Mouse (Mus musculus) Muller cell, postnatal 12 days (primary cell): Measurements from ENCODE around the gene 1600012H06Rik.
"Not testable (repeated sequence)": the region's sequence is repeated elsewhere in the genome, so short reads cannot be mapped to it uniquely, and the experiment has no call there.

Source experiments
- DNase-seq: peaks from one replicate; pipeline ENCODE4 v3.0.0-alpha.2; 2015; ENCODE audit errors: inconsistent ontology term

Gene 1600012H06Rik

GRCm38 (mm10) chr17:14943009-14943728, at the start of gene 1600012H06Rik, which contains the start of gene Wdr27:
Gene 1600012H06Rik, plus strand, starts transcription at chr17:14943184.
Gene Wdr27, minus strand, starts transcription at chr17:14943158.
- DNase-seq: peak; percentile 98

DNA sequence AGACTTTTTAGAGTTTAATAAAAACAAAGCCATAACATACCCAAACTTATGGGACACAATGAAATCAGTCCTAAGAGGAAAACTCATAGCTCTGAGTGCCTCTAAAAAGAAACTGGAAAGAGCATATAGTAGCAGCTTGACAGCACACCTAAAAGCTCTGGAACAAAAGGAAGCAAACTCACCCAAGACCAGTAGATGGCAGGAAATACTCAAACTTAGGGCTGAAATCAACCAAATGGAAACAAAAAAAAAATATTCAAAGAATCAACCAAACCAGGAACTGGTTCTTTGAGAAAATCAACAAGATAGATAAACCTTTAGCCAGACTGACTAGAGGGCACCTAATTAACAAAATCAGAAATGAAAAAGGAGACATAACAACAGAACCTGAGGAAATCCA, 47.9 kb upstream of the 1600012H06Rik start:
- DNase-seq: not testable (repeated sequence)

- no peak for DNase-seq
Observed at GRCm38 (mm10) chr17:14898972-14899371, 44.0 kb upstream of the 1600012H06Rik start.

GRCm38 (mm10) chr17:14903212-14903611, 39.8 kb upstream of the 1600012H06Rik start:
- no peak for DNase-seq

DNA sequence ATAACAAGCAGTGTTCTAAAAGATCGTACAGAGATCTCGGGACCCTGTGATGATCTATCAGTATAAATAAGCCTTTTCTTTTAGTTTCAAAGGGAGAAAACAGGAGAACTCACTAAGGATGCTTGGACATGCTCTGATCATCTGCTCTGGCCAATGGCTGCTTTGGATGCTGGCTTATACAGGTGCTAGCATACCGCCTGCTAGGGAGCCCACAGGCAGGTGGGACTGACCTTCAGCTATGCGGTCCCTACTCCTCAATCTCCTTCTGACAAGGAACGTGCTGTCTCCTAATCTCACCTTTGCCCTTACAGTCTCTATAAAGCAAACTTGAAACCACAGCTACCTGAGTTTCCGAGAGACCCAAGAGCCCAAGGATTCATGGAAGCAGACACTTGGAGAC, 38.8 kb upstream of the 1600012H06Rik start:
- DNase-seq: no peak

GRCm38 (mm10) chr17:14904637-14905265, 38.2 kb upstream of the 1600012H06Rik start:
- DNase-seq: peak; percentile 73

GRCm38 (mm10) chr17:14906611-14907010, 36.4 kb upstream of the 1600012H06Rik start:
- peak; percentile 35 for DNase-seq

GRCm38 (mm10) chr17:14907136-14907535, 35.8 kb upstream of the 1600012H06Rik start:
- no peak for DNase-seq

DNA sequence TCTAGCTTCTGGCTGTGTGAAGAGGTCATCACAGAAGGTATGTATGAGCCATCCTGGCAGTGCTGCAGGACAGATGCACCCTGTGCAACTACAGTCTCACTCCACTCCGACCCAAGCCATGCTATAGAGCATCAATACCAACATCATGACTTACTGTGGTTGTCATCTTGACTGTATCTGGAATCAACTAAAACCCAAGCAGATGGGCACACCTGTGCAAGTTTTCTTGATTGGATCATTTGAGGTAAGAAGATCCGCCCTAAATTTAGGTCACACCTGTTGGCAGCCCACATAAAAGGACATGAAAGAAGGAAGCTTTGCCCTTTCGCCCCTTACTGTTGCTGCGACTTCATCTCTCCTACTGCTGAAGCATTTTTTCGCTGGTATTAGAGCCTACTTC, 33.7 kb upstream of the 1600012H06Rik start:
- no peak for DNase-seq

DNA sequence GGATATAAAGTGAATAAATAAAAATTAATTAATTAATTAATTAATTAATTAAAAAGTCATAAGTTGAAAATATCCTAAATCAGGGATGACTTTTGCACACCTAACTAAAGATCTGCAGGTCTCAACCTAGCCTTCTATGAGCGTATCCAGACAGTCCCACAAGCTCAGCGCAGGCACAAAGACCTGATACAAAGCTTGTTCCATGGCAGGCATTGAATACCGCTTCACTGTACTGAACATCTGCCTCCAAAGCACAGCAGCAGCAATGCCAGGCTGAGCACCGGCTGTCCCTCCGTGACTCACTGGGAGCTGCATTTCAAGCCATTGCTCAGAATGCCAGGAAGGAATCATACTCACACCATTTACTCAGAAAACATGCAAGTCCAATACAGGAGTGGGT, 32.2 kb upstream of the 1600012H06Rik start:
- DNase-seq: no peak

DNA sequence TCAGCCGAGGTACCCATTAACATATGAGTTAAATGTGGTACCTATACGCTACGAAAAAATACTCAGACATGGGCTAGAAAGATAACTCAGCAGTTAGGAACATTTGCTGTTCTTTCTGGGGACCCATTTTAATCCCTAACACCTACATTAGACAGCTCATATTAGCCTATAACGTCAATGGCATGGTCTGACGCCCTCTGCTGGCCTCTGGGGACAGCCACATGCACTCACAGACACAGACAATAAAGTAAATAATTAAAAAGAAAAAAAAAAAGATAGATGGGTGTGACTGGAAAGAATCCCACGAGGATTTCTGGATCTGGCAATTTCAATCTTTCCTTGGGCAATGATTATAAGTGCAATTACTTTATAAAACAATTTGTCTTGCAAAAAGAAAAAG, 30.6 kb upstream of the 1600012H06Rik start:
- DNase-seq: no peak

- no peak for DNase-seq
Observed at GRCm38 (mm10) chr17:14912981-14913380, 30.0 kb upstream of the 1600012H06Rik start.

- no peak for DNase-seq
Observed at GRCm38 (mm10) chr17:14914401-14914800, 28.6 kb upstream of the 1600012H06Rik start.

GRCm38 (mm10) chr17:14917866-14918265, 25.1 kb upstream of the 1600012H06Rik start:
- no peak for DNase-seq

- DNase-seq: no peak
Observed at GRCm38 (mm10) chr17:14921582-14921981, 21.4 kb upstream of the 1600012H06Rik start.

- DNase-seq: no peak
Observed at GRCm38 (mm10) chr17:14927644-14928218, 15.3 kb upstream of the 1600012H06Rik start.

DNA sequence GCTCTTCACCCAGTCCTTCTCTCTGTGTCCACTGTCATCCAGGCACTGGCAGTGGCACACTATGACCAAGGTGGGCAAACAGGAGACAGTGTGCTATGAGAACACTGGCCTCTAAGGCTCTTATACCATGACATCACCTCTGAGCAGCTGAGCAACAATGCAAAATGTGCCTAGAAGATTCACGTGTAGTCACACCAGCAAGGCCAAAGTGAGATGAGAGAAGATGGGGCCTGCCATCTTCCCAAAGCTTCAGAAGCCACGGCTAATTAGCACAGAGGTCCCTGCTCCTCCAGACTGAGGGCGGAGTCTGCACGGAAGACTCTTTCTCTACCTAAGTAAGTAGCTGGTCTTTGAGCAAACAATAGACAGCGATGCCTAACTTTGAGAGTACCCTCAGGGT, 14.4 kb upstream of the 1600012H06Rik start:
- no peak for DNase-seq

GRCm38 (mm10) chr17:14930697-14931096, 12.3 kb upstream of the 1600012H06Rik start:
- no peak for DNase-seq

DNA sequence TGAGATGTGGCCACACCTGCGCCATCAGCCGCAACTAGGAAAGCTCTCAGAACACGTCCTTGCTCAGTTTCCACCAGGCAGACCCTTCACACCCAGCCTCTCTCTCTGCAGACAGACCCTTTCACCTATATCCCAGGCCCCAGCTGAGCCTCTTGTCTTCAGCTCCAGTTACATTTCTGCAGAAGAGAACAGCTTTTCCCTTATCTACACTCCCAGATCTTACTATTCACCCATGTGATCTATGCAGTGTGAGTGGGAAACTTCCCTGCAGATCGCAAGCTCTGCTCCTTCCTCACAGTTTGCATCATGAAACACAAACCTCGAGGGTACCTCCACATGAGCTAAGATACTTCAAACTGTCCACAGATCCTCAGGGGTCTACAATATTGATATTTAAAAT, 11.5 kb upstream of the 1600012H06Rik start:
- no peak for DNase-seq

DNA sequence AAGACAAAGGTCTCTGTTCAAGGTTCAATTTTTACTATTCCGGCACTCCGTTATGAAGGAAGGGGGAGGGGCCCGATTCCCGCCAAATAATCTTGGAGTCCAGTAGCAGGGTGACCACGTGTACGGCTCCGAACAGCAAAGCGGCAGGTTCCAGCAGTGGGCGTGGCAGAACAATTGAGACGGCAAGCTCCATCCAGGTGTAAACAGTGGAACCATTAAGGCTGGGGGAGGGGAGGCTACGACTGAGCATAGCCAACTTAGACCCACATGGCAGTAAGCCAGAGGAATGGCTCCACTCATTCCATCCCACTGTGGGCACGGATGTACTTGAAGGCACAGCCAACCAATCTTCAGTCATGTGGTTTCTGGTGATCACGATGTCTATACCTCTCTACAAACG, 7.7 kb upstream of the 1600012H06Rik start:
- not testable (repeated sequence) for DNase-seq

- no peak for DNase-seq
Observed at GRCm38 (mm10) chr17:14935841-14936605, 7.0 kb upstream of the 1600012H06Rik start.

- not testable (repeated sequence) for DNase-seq
Observed at GRCm38 (mm10) chr17:14942181-14942580, 803 bp upstream of the 1600012H06Rik start.
